Mouse (Mus musculus) neutrophil, adult 5-6 weeks (primary cell): ENCODE results near the gene Gstm4. TPM values are rescaled to one million over a fixed set of nuclear protein-coding genes. Genes with fewer than 3 reads are reported as not detected.

ENCODE experiments used
- ATAC-seq: fragments of 151-379, 151-347 bp; 2 replicates; pipeline ENCODE4 v1.8.0; 2017; ENCODE audit warnings: mild to moderate bottlenecking, moderate TSS enrichment; ENCODE audit not compliant: insufficient number of reproducible peaks, poor library complexity, low FRiP score, severe bottlenecking; ENCODE audit errors: extremely low read depth
- total RNA-seq: library from RNA; stranded (forward); fragments of 200-1000 nt; gene quantifications from 2 replicates; pipeline ENCODE4 v1.2.3, GENCODE M21; 2017

The Gstm4 gene
- total RNA-seq, 1 experiment from 2014 or later, result 1.7 TPM

GRCm38 (mm10) chr3:108072983-108073569 is 28.4 kb upstream of the Gstm4 start:
- ATAC-seq, result no peak

- ATAC-seq, result peak; percentile 86
These were observed 25.9 kb upstream of the Gstm4 start for GRCm38 (mm10) chr3:108070295-108071293.

- ATAC-seq, result no peak
These were observed 24.7 kb upstream of the Gstm4 start for GRCm38 (mm10) chr3:108069231-108069870.

GRCm38 (mm10) chr3:108068826-108069225 is 24.1 kb upstream of the Gstm4 start:
- ATAC-seq, result no peak

- ATAC-seq, result no peak
These were observed 22.8 kb upstream of the Gstm4 start for GRCm38 (mm10) chr3:108067370-108067934.

- no peak for ATAC-seq
These were observed 20.9 kb upstream of the Gstm4 start for GRCm38 (mm10) chr3:108065551-108065950.

- ATAC-seq, result no peak
These were observed 20.0 kb upstream of the Gstm4 start for GRCm38 (mm10) chr3:108064672-108065071.

GRCm38 (mm10) chr3:108062648-108063047 is 18.0 kb upstream of the Gstm4 start:
- no peak for ATAC-seq

- peak; percentile 68 for ATAC-seq
These were observed 16.7 kb upstream of the Gstm4 start for GRCm38 (mm10) chr3:108061420-108061819.

GRCm38 (mm10) chr3:108050493-108050892 is 5.8 kb upstream of the Gstm4 start:
- no peak for ATAC-seq

- no peak for ATAC-seq
These were observed 3.6 kb upstream of the Gstm4 start for GRCm38 (mm10) chr3:108048306-108048705.

GRCm38 (mm10) chr3:108046944-108047655 is 2.4 kb upstream of the Gstm4 start:
- ATAC-seq, result no peak

GRCm38 (mm10) chr3:108033156-108033555 is 11.5 kb downstream of the Gstm4 start:
- no peak for ATAC-seq

GRCm38 (mm10) chr3:108032113-108032512 is 12.6 kb downstream of the Gstm4 start:
- no peak for ATAC-seq

- ATAC-seq, result no peak
These were observed 15.9 kb downstream of the Gstm4 start for GRCm38 (mm10) chr3:108028641-108029365.

- ATAC-seq, result no peak
These were observed 18.1 kb downstream of the Gstm4 start for GRCm38 (mm10) chr3:108026597-108026996.

GRCm38 (mm10) chr3:108026049-108026448 is 18.6 kb downstream of the Gstm4 start:
- no peak for ATAC-seq

GRCm38 (mm10) chr3:108025318-108025717 is 19.4 kb downstream of the Gstm4 start:
- ATAC-seq, result no peak
